Mouse (Mus musculus): ENCODE results near the gene Slc10a7. TPM values are rescaled to one million over a fixed set of nuclear protein-coding genes. Genes with fewer than 3 reads are reported as not detected.
"Not testable (repeated sequence)": the region's sequence is repeated elsewhere in the genome, so short reads cannot be mapped to it uniquely, and the experiment has no call there.

Slc10a7 gene
- 1 to 10 TPM; 3.5 to 4.6 TPM for total RNA-seq (2021)
- long read RNA-seq, experiment 1, partial matches to known transcripts, result 0 of 4 reads
- long read RNA-seq, experiment 1, other reads (novel, unspliced or antisense), result 3 of 4 reads
- long read RNA-seq, experiment 2, partial matches to known transcripts, result 1 of 1 reads
- long read RNA-seq, experiment 2, other reads (novel, unspliced or antisense), result 0 of 1 reads

- DNase-seq, result peak; percentile 75
These were observed at the start of gene Slc10a7 for GRCm38 (mm10) chr8:78509273-78510031. Gene Slc10a7, plus strand, starts transcription at chr8:78509346.

- DNase-seq, result no peak
These were observed 45.2 kb upstream of the Slc10a7 start for GRCm38 (mm10) chr8:78463941-78464340.

- no peak for DNase-seq
These were observed 41.3 kb upstream of the Slc10a7 start for GRCm38 (mm10) chr8:78467889-78468288.

DNA sequence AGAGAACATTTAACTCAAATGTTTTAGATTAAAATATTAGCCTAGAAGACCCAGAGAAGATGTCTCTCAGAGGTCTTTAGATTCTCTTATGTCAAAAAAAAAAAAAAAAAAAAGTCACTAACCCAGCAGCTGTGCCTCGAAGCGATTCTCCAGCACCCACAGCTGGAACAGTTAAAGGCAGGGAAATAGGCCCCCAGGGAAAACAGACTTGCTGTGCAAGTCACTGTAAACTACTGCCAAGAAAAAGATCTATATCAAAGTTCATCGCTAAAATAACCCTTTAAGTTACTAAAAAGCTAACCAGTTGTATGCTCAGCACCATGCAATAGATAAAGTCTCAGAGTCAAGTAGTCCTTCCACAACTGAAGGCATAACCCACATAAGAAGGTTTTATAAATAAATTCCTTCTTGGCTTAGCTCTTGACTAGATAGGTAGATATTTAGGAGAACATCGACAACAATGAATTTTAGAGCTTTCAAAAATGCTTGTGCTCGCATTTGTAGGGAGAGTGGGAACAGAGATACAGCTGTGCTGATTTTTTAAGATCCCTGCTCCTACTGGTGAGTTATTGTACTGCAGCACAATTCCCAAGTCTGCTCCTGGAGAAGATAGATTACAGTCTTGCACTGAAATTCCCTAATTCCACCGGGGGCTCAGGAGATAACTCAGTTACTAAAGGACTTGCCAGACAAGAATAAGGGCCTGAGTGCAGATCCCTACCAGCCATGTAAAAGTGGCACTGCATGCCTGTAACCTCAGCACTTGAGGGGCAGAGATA is 31.9 kb upstream of the Slc10a7 start:
- DNase-seq, result no peak

DNA sequence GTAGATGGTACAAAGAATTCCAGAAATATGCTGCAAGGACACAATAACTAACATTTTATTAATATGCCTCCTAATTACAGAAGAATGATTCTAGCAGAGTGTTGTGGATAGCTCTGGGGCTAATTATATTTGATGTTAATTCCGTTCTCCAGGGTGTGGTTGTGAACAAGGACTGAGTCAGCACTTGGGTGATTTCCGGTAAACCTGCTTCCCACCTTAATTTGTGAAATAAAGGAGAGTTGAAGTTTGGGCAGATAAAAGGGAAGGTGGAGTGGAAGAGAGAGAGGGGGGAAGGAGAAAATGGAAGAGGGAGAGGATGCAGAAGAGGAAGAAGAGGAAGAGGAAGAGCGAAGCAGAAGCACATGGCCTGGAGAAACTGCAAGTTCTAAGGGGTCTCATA is 19.4 kb upstream of the Slc10a7 start:
- no peak for DNase-seq

GRCm38 (mm10) chr8:78493031-78493430 is 16.1 kb upstream of the Slc10a7 start:
- DNase-seq, result no peak

- DNase-seq, result not testable (repeated sequence)
These were observed 12.9 kb upstream of the Slc10a7 start for GRCm38 (mm10) chr8:78496273-78496672.

GRCm38 (mm10) chr8:78502706-78503105 is 6.4 kb upstream of the Slc10a7 start:
- no peak for DNase-seq

GRCm38 (mm10) chr8:78507979-78508718 is 997 bp upstream of the Slc10a7 start:
- no peak for DNase-seq

DNA sequence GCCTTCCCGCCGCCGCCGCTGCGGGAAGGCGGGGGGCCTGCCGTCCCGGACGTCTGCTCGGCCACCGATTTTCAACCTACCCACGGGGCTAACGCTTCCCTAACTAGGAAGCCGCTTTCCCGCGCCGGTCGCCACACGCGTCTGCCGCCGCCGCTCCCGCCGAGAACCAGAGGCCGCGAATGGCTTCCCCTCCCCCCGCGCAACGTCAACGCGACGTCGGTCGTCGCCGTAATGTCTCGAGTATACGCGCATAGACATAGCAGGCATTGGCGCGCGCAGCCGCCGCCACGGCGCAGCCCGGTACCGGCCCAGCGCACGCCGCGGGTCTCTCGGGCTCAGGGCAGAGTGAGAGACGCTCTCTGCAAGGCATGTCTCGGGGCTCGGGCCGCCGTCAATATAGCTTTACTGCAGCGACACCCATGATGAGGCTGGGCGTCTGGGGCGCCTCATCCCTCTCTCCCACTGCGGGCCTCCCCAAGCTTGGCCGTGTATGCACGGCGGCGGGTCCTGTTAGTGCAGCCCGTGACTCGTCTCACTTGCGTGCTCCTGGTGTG is 350 bp upstream of the Slc10a7 start, which contains the start of gene Rbmxl1:
TSS of gene Rbmxl1 (minus strand) at position 180 of the 554 bp plus-strand sequence.
- DNase-seq, result peak; percentile 82

- no peak for DNase-seq
These were observed 948 bp downstream of the Slc10a7 start for GRCm38 (mm10) chr8:78510094-78510493.

GRCm38 (mm10) chr8:78510926-78511325 is 1.8 kb downstream of the Slc10a7 start:
- DNase-seq, result no peak

DNA sequence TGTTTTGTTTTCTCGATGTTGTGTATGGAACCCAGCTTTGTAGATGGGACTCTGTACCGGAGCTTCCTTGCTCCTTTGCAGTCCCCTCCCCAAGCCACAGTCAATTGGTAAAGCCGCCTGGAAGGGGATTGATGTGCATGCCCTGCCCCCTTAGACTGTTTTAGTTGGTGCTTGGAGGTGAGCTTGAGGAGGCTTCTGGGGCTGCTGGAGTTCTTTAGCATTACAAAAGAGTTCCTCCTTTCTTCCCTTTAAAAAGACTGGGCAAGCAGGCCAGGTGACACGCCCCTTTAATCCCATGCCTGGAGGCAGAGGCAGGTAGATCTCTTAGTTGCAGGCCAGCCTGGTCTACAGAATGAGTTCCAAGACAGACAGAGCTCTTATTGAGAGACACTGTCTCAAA is 4.0 kb downstream of the Slc10a7 start:
- DNase-seq, result no peak

GRCm38 (mm10) chr8:78514706-78515105 is 5.6 kb downstream of the Slc10a7 start:
- DNase-seq, result no peak

GRCm38 (mm10) chr8:78515132-78515531 is 6.0 kb downstream of the Slc10a7 start:
- no peak for DNase-seq

DNA sequence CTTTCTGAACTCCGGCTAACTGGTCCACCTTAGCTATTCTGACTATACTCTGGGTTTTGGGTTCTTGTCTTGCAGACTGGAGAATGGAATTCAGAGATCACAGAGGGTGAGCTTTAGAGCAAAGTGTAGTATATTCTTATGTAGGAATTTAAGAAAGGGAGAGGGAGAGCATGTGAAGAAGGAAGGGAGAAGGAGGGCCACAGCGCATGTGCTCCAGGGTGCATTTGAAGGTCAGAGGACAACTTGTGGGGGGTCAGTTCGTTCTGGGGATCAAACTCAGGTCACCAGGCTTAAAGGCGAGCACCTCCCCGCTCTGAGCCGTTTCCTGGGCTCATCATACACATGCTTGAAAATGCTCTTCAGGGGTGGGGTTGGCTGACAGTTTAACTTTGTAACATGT is 24.8 kb downstream of the Slc10a7 start:
- DNase-seq, result no peak

DNA sequence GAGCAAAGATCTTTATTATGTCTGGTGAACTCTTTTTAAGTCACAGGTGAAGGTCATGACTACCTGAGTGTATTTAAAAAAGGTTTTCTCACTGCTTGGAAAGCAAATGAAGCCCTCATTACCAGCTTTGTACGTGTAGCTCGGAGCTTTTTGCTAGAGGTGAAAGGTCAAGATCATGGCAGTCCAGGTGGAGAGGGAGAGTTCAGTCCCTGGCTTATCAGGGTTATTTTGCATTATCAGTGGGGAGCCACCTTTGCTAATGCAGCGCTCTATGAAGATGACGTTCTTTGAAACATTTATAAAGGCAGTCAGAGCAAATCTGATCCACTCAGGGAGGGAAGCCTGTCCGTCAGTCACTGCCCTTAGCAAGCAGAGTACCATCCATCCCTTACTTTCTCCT is 27.6 kb downstream of the Slc10a7 start:
- no peak for DNase-seq

DNA sequence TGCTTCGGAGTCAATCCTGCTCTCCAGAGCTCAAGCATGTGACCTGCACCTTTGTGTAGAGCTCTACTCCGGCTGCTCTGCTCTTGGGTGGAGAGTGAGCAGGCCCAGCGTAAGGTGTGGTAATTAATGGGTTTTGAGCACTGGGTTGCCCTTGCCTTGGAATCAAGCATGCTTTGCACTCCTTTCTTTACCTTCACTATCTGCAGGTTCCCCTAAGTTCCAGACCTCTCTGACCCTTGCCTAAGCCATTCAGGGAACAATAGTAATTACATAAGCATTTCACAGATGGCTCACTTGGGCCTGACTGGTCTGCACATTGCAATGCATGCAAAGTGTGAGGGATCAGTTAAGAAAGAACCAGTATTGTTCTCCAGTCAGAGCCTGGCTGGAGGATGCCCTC is 28.6 kb downstream of the Slc10a7 start:
- no peak for DNase-seq

DNA sequence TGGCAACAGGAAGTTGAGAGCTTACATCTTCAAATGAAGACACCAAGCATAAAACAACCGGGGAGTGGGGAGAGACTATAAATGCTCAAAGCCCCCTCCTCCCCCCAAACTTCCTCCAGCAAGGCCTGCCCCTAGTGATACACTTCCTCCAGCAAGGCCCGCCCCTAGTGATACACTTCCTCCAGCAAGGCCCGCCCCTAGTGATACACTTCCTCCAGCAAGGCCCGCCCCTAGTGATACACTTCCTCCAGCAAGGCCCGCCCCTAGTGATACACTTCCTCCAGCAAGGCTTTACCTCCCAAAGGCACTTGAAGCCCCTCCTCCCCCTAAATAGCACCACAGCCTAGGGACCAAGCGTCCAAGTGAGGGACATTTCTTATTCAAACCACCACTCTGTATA is 33.5 kb downstream of the Slc10a7 start:
- DNase-seq, result not testable (repeated sequence)

DNA sequence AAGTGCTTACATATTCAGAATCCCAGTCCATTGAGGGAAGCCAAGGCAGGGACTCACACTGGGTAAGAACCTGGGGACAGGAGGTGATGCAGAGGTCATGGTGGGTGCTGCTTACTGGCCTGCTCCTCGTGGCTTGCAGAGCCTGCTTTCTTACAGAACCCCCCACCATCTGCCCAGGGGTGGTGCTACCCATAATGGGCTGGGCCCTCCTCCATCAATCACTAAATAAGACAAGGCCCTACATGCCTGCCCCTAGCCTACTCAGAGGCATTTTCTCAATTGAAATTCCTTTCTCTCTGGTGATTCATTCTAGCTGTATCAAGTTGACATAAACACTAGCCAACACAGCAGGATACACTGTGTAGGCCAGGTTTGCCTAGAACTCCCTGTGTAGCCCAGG is 34.5 kb downstream of the Slc10a7 start:
- DNase-seq, result no peak

DNA sequence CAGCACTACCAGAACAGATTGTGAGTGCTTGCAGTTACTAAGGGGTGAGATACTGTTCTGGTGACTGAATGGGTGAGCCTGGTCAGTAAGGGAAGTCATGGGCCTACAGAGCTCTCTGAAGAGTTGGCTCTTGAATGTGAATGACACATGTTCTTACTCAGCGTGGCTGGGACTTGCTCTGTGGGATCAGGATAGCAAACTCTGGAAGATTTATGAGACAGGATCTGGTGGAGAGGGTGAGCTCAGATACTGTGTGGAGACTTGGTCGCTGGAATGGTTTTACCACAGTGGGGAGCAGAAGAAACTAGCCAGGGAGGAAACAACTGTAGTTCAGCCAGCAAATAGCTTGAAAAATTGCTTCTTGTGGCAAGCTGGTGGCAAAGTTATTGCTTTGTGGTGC is 35.4 kb downstream of the Slc10a7 start:
- DNase-seq, result no peak
